Mouse (Mus musculus): ENCODE data around the gene Gm28308. TPM values are rescaled to one million over a fixed set of nuclear protein-coding genes. Genes with fewer than 3 reads are reported as not detected.

The Gm28308 gene
- polyA plus RNA-seq, 1 experiment from 2014 or later: 0.44 TPM

Small RNA genes within 50 kb of the gene (microRNA-seq; reads per million reads assigned to microRNA genes)
- gene Mir196b (ENCODE audit: borderline replicate concordance, insufficient number of aligned reads): 1,167 reads per million, percentile 78 among the genes with 10 or more reads in this experiment

Other genes starting within 250 kb of the Gm28308 start
- gene Skap2, start 200.8 kb downstream of the Gm28308 start, polyA plus RNA-seq (2015; fragmentation: Nextera tagmentation; extraction: Ambion mirVana): 37.2 and 53.8 TPM in 2 replicates
- 0.60 and 0.86 TPM in 2 replicates for gene Hoxa1, start 55.0 kb downstream of the Gm28308 start, polyA plus RNA-seq (2015; fragmentation: Nextera tagmentation; extraction: Ambion mirVana)
- gene Hoxa2, start 48.5 kb downstream of the Gm28308 start, polyA plus RNA-seq (2015; fragmentation: Nextera tagmentation; extraction: Ambion mirVana): 2.3 and 3.6 TPM in 2 replicates
- 0.47 and 0.52 TPM in 2 replicates for gene 5730596B20Rik, start 35.8 kb downstream of the Gm28308 start, polyA plus RNA-seq (2015; fragmentation: Nextera tagmentation; extraction: Ambion mirVana)
- 1.1 and 1.4 TPM in 2 replicates for gene Hoxa4, start 21.6 kb downstream of the Gm28308 start, polyA plus RNA-seq (2015; fragmentation: Nextera tagmentation; extraction: Ambion mirVana)
- gene Hoxa5, start 8.8 kb downstream of the Gm28308 start, polyA plus RNA-seq (2015; fragmentation: Nextera tagmentation; extraction: Ambion mirVana): 7.5 and 7.7 TPM in 2 replicates
- gene Hoxa6, start 4.6 kb downstream of the Gm28308 start, polyA plus RNA-seq (2015; fragmentation: Nextera tagmentation; extraction: Ambion mirVana): 1.6 and 1.7 TPM in 2 replicates
- gene Hoxa3, start within 50 bp of the Gm28308 start, polyA plus RNA-seq (2015; fragmentation: Nextera tagmentation; extraction: Ambion mirVana): 2.4 and 2.9 TPM in 2 replicates
- 20.9 and 22.7 TPM in 2 replicates for gene Hoxa7, start 8.5 kb upstream of the Gm28308 start, polyA plus RNA-seq (2015; fragmentation: Nextera tagmentation; extraction: Ambion mirVana)
- 1.4 and 4.8 TPM in 2 replicates for gene Hoxa9, start 17.8 kb upstream of the Gm28308 start, polyA plus RNA-seq (2015; fragmentation: Nextera tagmentation; extraction: Ambion mirVana)
- 2.3 and 8.7 TPM in 2 replicates for gene Hoxa10, start 27.5 kb upstream of the Gm28308 start, polyA plus RNA-seq (2015; fragmentation: Nextera tagmentation; extraction: Ambion mirVana)
- gene Hoxa11, start 32.5 kb upstream of the Gm28308 start, polyA plus RNA-seq (2015; fragmentation: Nextera tagmentation; extraction: Ambion mirVana): 0.17 and 1.6 TPM in 2 replicates
- gene Hoxa13, start 47.5 kb upstream of the Gm28308 start, polyA plus RNA-seq (2015; fragmentation: Nextera tagmentation; extraction: Ambion mirVana): not detected in 2 replicates
- not detected in 2 replicates for gene Evx1, start 100.2 kb upstream of the Gm28308 start, polyA plus RNA-seq (2015; fragmentation: Nextera tagmentation; extraction: Ambion mirVana)